Mouse (Mus musculus) CD4-positive, CD25-positive, alpha-beta regulatory T cell, adult 2 months (primary cell): ENCODE data around the gene Moxd1.
"Not testable (repeated sequence)": the region's sequence is repeated elsewhere in the genome, so short reads cannot be mapped to it uniquely, and the experiment has no call there.

ENCODE experiments used
- DNase-seq: peaks from one replicate; pipeline ENCODE4 v3.0.0-alpha.2; 2012; ENCODE audit warnings: low read depth, low spot score

Gene Moxd1

DNA sequence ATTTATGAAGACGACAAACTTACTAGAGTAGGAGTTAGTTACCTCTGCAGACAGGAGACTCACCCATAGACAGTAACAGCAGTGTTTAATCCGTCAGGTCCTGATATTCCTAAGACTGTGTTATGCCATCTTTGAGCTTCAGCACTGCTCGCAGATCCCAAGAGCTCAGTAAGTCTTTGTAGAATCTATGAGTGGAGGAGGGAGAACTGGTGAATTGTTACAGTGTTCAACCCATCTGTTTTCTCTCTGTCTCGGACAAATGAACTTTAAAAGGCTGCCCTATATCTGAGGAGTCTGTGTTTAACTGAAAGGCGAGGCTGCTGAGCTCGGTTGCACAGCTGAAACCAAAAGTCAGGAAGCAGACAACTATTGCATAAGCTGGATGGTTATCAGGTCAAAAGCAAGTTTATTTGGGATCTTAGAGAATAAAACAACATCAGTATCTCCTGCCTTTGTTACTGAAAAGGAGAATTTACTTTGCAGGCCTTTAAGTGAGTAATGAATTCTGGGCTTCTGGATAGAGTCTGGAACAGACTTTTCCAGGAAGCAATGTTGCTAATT, 47.8 kb downstream of the Moxd1 start:
- no peak for DNase-seq

DNA sequence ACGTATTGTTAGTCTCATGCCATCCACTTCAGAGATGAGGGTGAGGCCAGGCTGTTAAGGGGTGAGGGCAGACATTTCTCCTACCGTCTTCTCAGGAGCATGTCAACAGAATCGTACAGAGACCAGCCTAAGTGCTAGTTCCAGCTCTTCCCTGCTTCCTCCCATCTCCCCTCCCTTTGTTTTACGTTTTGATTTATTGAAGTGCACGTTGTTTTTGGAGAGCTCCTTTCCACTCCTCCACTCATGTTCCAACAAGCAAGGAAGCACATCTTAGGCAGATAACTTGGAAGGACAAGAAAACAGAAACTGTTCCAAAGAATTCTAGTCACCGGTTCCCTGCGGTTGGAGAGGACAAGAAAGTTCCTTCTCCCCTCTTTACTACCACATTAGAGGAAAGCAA, 52.9 kb downstream of the Moxd1 start:
- DNase-seq: no peak

DNA sequence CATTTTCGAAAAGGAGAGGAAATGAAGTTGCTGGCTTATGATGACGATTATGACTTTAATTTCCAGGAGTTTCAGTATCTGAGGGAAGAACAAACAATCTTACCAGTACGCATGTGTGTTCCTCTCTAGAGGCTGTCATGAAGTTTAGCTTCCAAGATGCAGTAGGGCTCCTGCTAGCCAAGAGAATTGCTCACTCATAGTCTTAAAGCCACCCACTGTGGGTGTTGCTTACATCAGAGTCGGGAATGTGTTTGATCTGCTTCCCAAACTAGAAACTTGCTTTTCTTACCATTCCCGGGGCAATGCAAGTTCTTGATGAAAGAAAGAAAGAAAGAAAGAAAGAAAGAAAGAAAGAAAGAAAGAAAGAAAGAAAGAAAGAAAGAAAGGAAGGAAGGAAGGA, 59.3 kb downstream of the Moxd1 start:
- DNase-seq: no peak

DNA sequence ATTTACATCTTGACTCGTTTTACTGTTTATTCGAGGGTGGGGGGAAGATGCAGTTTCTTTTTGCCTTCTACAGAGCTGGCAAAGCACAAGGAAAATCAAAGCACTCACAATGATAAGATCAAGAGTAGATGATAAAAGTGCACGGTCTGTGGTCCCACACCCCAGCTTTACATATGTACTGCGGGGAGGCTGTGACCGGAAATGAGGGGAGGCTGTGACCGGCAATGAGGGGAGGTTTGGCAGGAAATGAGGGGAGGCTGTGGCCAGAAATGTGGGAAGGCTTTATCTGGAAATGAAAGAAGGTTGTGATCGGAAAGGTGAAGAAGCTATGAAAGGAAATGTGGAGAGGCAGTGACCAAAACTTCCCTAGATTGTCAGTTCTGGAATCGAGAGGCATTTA, 68.3 kb downstream of the Moxd1 start:
- DNase-seq: no peak

DNA sequence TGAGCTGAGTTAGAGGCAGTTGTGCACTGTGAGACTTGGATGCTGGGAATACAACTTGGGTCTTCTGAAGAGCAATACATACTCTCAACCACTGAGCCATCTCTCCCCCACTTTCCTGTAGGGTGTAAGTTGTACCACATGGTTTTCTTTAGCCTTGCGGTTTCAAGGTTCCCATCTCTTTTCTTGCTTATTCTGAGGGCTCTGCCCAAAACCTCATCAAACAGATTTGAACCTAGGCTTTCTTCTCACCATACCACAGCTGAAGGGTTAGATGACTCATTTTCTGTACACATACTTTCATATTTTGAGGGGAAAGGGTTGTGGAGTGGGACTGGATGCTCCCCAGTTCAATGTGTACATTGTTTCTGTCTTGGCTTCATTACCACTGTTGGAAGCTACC, 69.4 kb downstream of the Moxd1 start:
- peak; percentile 4 for DNase-seq

GRCm38 (mm10) chr10:24296608-24297007, 73.3 kb downstream of the Moxd1 start:
- DNase-seq: no peak

DNA sequence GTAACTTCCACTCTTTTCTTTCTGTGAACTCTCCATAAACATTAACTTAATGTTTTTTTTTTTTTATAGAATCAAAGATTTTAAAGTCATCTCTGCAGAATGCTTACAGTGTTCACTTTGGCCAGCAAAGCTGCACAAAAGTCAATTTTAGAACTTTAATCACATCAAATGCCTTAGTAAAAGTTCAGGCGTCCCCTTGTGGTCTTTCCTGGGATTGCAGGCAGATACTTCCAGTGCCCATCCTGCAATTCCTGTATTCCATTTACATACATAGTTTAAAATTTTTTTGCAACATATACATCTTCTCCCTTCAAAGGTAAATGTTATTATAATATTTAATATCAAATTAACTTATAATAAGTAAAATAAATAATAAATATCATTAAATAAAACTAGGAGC, 74.5 kb downstream of the Moxd1 start:
- peak; percentile 60 for DNase-seq

GRCm38 (mm10) chr10:24298260-24299244, 75.2 kb downstream of the Moxd1 start:
- DNase-seq: peak; percentile 65

GRCm38 (mm10) chr10:24312191-24312611, 88.9 kb downstream of the Moxd1 start:
- DNase-seq: peak; percentile 81

DNA sequence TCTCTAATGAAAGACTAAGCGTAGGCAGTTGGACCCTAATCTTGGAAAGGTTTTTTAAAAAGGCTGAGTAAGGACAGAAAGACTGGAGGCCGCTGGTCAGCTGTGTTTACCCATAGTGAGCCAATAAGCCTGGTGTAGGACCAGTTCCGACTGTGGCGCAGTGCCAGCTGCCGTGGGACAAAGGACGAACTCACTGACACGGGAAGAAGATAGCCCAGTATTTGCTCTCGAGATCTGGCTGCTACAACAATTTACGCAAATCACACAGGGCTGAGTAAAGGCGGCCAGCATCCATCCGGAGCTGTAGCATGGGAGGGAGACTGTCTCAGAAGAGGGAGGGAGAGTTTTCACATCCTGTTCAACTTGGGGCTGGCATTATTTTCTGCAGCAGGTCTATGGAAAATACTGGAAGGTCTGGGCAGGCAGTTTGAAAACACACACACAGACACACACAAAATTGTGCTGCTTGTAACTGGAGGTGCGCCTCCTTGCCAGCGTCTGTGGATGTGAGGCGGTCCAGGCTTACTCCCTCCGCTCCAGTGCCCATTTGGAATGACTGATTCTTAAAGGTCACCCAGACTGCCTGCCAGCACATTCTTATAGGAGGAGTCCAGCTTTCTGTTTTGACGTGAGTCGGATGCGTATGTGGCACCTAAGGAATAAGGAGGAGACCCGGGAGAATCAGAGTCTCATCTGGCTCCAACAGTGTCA, 94.0 kb downstream of the Moxd1 start:
- no peak for DNase-seq

DNA sequence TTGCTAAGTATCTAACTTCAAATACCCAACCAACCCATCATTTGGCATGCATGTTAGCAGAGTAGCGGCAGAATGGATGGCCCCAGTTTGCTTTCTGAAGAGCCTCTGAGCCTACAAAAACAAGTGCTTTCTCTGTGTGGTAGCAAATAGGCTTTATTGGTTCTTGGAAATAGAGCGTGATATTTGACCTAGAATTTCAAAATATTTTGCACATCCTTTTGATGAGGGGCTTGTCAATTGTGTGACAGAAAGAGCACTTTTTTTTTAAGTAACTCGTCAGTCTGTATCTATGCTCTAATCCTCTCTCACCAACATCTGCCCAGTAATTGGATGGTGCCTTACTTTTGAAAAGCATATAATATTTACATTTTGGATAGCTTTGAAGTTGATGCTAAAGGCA, 97.0 kb downstream of the Moxd1 start:
- no peak for DNase-seq

DNA sequence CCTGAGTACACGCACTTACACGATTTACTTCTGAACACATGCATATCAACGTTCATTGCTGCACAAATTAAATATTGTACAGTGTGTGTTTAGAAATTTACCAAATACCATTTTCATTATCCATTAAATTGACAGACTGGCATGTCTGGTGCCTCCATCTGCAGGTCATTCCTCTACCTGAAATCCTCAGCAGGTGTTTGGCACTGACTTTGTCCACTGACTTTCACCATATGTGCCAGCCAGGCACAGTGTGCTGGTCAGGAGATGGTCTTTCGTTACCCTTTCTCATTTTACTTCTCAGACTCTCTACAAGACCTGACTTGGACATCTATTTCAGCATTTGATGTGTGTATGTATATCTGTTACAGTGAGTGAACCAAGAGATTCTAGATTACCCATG, 99.7 kb downstream of the Moxd1 start:
- no peak for DNase-seq

- DNase-seq: not testable (repeated sequence)
These were observed 103.9 kb downstream of the Moxd1 start for GRCm38 (mm10) chr10:24327265-24327664.

GRCm38 (mm10) chr10:24332799-24333198, 109.5 kb downstream of the Moxd1 start:
- peak; percentile 5 for DNase-seq

- DNase-seq: no peak
These were observed 116.4 kb downstream of the Moxd1 start for GRCm38 (mm10) chr10:24339593-24340143.

DNA sequence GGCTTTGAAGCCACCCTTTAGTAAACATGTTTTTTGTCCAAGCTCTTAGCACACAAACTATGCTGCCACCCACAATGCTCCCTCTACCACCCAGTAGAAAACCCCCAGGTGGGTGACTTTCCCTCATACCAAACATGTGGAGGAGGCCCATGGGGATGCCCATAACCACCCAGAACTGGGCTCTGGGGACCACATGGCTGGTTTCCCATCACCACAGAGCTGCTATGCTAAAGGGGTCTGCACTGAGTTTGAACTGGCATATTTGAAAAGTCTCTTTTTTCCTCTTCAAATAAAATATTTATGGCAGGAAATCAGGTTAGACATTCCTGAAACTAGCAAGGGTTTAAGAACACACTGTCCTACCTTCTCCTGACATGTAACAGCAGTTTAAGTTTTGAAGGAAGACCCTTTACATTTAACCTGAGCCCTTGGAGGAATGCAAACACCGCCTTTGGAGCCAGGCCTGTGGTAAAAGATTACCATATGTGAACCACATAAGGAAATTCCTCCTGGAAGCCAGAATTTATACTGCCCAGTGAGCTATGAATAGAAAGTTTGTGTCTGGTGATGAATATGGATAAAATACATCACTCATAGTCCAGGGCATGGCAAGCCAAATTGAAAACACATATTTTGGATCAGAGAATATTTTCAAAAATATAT, 117.4 kb downstream of the Moxd1 start:
- DNase-seq: no peak

DNA sequence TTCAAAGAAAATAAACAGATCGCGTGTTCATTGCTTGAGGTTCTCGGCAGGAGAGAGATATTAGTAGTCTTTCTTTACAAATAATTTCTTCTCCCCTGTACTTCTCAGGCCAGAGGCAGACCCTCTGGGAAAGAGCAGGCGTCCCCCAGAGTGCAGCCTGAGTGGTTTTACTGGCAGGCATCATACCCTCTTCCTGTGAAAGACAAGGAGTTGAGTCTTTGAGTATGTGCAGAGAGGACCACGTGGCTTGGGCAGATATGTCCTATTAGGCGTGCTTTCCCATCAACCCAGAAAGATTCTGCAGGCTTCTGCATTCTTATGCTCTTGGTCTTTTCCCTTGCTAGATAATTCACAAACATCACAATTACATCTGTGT, 117.9 kb downstream of the Moxd1 start:
- no peak for DNase-seq

DNA sequence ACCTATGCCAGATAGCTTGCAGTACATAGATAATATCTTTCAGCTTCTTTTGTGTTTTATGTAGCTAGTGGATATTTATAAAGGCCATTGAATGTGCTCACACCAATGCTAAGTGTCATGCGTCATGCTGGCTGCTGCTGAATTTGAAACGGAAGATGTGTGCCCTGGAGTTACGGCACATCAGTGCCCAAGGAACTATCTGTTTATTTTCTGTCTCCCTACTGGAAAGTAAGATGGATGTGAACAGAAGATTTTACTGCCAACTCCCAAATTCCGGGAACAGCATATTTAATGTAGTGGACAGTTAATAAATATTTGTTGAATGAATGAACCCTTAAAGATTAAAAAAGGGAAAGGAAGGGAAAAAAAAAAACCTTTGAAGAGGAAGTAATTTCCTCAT, 119.8 kb downstream of the Moxd1 start:
- no peak for DNase-seq
